ENCODE assay signal across 8 mouse cellular contexts in the genomic region with DNA sequence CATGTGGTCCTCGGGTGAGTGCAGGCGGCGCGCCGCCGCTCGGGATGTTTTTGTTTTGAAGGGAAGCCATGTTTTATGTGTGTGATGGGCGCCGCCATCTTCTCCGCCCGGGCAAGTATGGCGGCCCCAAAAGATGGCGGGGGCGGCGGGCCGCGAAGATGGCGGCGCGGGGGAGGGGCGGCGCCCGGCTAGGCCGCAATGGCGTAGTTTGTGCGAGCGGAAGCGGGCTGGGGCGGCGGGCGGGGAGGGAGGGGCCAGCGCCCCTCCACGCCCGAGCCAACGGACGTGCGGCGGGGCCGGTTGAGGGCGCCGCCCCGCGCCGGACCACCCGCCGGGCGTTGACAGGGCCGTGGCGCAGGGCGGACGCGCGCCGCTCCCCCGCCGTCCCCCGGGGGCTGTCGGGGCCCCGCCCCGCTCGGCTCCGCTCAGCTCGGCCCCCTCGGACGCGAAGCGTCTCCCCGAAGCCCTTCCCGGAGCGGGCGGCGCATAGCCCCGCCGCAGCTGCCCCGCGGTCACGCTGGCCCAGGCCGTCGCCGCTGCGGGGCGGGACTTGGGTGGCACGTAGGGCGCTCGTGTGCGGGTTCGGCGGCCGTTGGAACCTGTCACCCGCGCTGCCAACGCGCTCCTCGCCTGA. TPM values are rescaled to one million over a fixed set of nuclear protein-coding genes. Genes with fewer than 3 reads are reported as not detected.
DNase-seq lines count a peak whose midpoint lies in the region.

No protein-coding gene starts in this region.

- H3K9me3 ChIP-seq in hindbrain, embryonic 10.5 days, result no peaks in the 10 kb centered on the region

- H3K27ac ChIP-seq in hindbrain, embryonic 10.5 days, result peak overlapping the region; percentile 97

- peak; percentile 73 for DNase-seq in MN1 (ENCODE audit: low spot score)
- peak; percentile 81 for DNase-seq in cerebellum, adult 8-10 months
- DNase-seq in forelimb bud, embryonic 11.5 days (ENCODE audit: low read depth, low spot score), result peak; percentile 69
- peak; percentile 83 for DNase-seq in hindbrain, embryonic 10.5 days (ENCODE audit: low spot score)
- DNase-seq in layer of hippocampus, postnatal 25 days (ENCODE audit: extremely low spot score in 1 of 2, low spot score in 1 of 2), result peak; percentile 61 to 75
- DNase-seq in lung, postnatal 14 days, result peak; percentile 84
- DNase-seq in ovary, postnatal 36 days (ENCODE audit: low spot score), result peak; percentile 83
- DNase-seq in thymus, postnatal 14 days, result peak; percentile 91

- WGBS in hindbrain, embryonic 10.5 days, result under 1% methylated on average over 94 of the region's 94 CpGs

- H3K4me3 ChIP-seq in hindbrain, embryonic 10.5 days, result peak overlapping the region; percentile 97

- peaks cover 16% of the 10 kb centered on the region for H3K36me3 ChIP-seq in hindbrain, embryonic 10.5 days

- H3K27me3 ChIP-seq in hindbrain, embryonic 10.5 days (ENCODE audit: insufficient read depth, poor library complexity, severe bottlenecking), result no peaks in the 10 kb centered on the region

- H3K4me1 ChIP-seq in hindbrain, embryonic 10.5 days (replicated peaks), result peaks cover 36% of the 10 kb centered on the region

RNA-seq across cellular contexts. Expression of a gene that starts 1.4 kb away (rescaled TPM):
- polyA plus RNA-seq in hindbrain, embryonic 10.5 days (2016; fragmentation: Nextera tagmentation; extraction: Ambion mirVana), result 15.0 and 18.6 TPM in 2 replicates
- total RNA-seq in layer of hippocampus, postnatal 25 days (2021), result 10 to 100 TPM; 48.9 to 51.6 TPM

RNA-seq across cellular contexts. Expression of a gene that starts 41.5 kb away (rescaled TPM):
- 12.9 and 14.8 TPM in 2 replicates for polyA plus RNA-seq in hindbrain, embryonic 10.5 days (2016; fragmentation: Nextera tagmentation; extraction: Ambion mirVana)
- 10 to 100 TPM; 18.4 to 22.1 TPM for total RNA-seq in layer of hippocampus, postnatal 25 days (2021)

RNA-seq across cellular contexts. Expression of a gene that starts 41.7 kb away (rescaled TPM):
- polyA plus RNA-seq in hindbrain, embryonic 10.5 days (2016; fragmentation: Nextera tagmentation; extraction: Ambion mirVana), result 10.3 and 14.2 TPM in 2 replicates
- total RNA-seq in layer of hippocampus, postnatal 25 days (2021), result 10 to 100 TPM in 1 of 2 experiments, 1 to 10 TPM in 1; 10.0 to 12.0 TPM

Comparison
In these comparisons a context has a peak if more than half of its experiments do, and no peak if none do; other contexts are left out.
1. Peak in every context shown above with its lines: DNase-seq, H3K4me3 ChIP-seq and H3K27ac ChIP-seq.